Mouse (Mus musculus): ENCODE data around the gene Atxn7l1. TPM values are rescaled to one million over a fixed set of nuclear protein-coding genes. Genes with fewer than 3 reads are reported as not detected.

Gene Atxn7l1
- polyA plus RNA-seq, 1 experiment from 2014 or later = 9.0 TPM

GRCm38 (mm10) chr12:33305106-33305505 lies 157.6 kb downstream of the Atxn7l1 start:
- Histone ChIP-seq H3K27ac (no peak overlapping the region), H3K4me2 (no peak overlapping the region), H3K27me3 (no peaks in the 10 kb centered on the region), H3K9ac (no peak overlapping the region), H3K4me1 (replicated peaks) (peaks cover 67% of the 10 kb centered on the region), H3K36me3 (0 out of 2 replicates have a peak, but pooled peaks cover 3% of the 10 kb centered on the region), H3K4me3 (replicated peaks) (no peak overlapping the region), H3K9me3 (replicated peaks) (no peaks in the 10 kb centered on the region; the same call in 1 of the 2 replicates)
- DNase-seq = no peak
- ATAC-seq (ENCODE audit: low read depth) = no peak
- 84% methylated on average over 9 of the region's 9 CpGs for WGBS (ENCODE audit: insufficient replicate concordance)

GRCm38 (mm10) chr12:33306476-33306875 lies 159.0 kb downstream of the Atxn7l1 start:
- ATAC-seq (ENCODE audit: low read depth) (0 out of 2 replicates have a peak, but pooled peaks have one; percentile 10), DNase-seq (no peak)
- H3K9me3 ChIP-seq (replicated peaks) = no peaks in the 10 kb centered on the region; the same call in 1 of the 2 replicates
- H3K36me3 ChIP-seq = 0 out of 2 replicates have a peak, but pooled peaks cover 3% of the 10 kb centered on the region
- peak overlapping the region; percentile 31; the same call in 1 of the 2 replicates for H3K9ac ChIP-seq
- H3K27ac ChIP-seq = peak overlapping the region; percentile 47; the same call in 1 of the 2 replicates
- no peaks in the 10 kb centered on the region for H3K27me3 ChIP-seq
- 22% methylated on average over 4 of the region's 5 CpGs for WGBS (ENCODE audit: insufficient replicate concordance)
- no peak overlapping the region for H3K4me3 ChIP-seq (replicated peaks)
- H3K4me1 ChIP-seq (replicated peaks) = peaks cover 71% of the 10 kb centered on the region
- H3K4me2 ChIP-seq = no peak overlapping the region

DNA sequence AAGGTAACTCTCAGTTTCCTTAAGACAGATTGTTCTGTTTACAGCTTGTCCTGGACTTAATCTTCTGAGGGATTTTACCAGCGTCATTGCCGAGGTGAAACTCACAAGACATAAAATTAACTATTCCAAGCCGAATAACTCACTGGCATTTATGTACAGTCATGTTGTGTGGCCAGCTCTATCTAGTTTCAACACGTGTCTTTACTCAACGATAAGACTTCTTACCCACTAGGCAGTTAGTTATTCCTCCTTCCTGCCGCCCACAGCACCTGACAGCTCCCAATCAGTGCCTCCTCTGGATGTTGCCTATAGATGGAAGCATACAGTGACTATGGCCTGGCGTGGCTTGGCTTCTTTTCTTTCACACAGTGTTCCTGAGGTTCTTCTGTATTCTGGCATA lies 161.2 kb downstream of the Atxn7l1 start:
- ATAC-seq (ENCODE audit: low read depth) (peak; percentile 79), DNase-seq (no peak)
- H3K4me2 ChIP-seq = peak overlapping the region; percentile 10
- no peak overlapping the region for H3K9ac ChIP-seq
- H3K27ac ChIP-seq = peak overlapping the region; percentile 71
- no peak overlapping the region for H3K4me3 ChIP-seq (replicated peaks)
- no peaks in the 10 kb centered on the region for H3K27me3 ChIP-seq
- H3K36me3 ChIP-seq = 0 out of 2 replicates have a peak, but pooled peaks cover 3% of the 10 kb centered on the region
- WGBS (ENCODE audit: insufficient replicate concordance) = 49% methylated on average over 7 of the region's 7 CpGs
- peaks cover 76% of the 10 kb centered on the region for H3K4me1 ChIP-seq (replicated peaks)
- H3K9me3 ChIP-seq (replicated peaks) = no peaks in the 10 kb centered on the region; the same call in 1 of the 2 replicates

DNA sequence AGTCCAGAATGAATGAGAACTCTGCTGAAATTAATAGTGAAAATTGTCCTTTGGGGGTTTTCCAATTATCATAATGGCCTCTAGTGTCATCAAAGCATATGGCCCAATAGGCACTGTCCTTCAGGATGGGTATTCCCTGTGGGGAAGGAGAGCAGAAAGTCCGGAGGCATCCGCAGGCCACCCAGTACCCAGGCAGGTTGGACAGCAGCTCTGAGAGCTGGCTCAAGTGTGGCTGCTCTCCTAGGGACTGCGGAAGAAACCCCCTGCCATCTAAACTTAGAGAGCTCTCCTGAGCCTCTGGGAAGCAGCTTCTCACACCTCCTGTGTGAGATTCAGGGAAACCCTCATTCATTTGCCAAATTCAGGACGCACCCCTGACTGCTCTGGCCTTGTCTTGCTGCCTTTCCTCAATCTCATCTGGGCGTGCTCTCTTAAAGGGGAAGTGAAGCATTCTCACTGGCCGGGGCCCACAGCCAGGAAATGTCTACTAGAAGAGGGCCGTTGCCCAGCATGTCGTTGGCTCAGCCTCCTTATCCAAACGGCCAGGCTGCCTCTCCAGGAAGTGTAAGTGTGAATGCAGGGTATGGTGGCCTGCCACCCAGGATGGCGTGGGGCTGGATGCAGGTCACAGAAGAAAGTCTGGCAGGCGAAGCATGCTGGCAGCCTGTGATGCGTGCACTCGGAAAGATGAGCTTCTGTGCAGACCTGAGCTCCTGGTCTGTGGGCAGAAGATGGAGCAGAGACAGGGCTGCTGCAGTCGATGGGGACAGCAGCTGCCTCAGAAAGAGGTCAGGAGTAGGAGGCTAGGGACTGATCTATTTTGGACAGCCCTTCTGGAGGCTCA lies 166.6 kb downstream of the Atxn7l1 start:
- Histone ChIP-seq H3K4me1 (replicated peaks) (peaks cover 77% of the 10 kb centered on the region), H3K4me3 (replicated peaks) (peak overlapping the region; percentile 64), H3K9ac (peak overlapping the region; percentile 80), H3K27ac (peak overlapping the region; percentile 97), H3K27me3 (no peaks in the 10 kb centered on the region), H3K9me3 (replicated peaks) (no peaks in the 10 kb centered on the region; the same call in 1 of the 2 replicates), H3K36me3 (0 out of 2 replicates have a peak, but pooled peaks cover 3% of the 10 kb centered on the region), H3K4me2 (peak overlapping the region; percentile 74)
- DNase-seq (peak; percentile 65), ATAC-seq (ENCODE audit: low read depth) (peak; percentile 61)
- WGBS (ENCODE audit: insufficient replicate concordance) = 7% methylated on average over 14 of the region's 14 CpGs

GRCm38 (mm10) chr12:33314924-33315643 lies 167.6 kb downstream of the Atxn7l1 start:
- Histone ChIP-seq H3K4me1 (replicated peaks) (peaks cover 81% of the 10 kb centered on the region), H3K27me3 (no peaks in the 10 kb centered on the region), H3K4me3 (replicated peaks) (peak overlapping the region; percentile 64), H3K9me3 (replicated peaks) (no peaks in the 10 kb centered on the region), H3K36me3 (no peaks in the 10 kb centered on the region), H3K27ac (peak overlapping the region; percentile 97), H3K9ac (peak overlapping the region; percentile 80), H3K4me2 (peak overlapping the region; percentile 74)
- DNase-seq (peak; percentile 75), ATAC-seq (ENCODE audit: low read depth) (peak; percentile 70)
- WGBS (ENCODE audit: insufficient replicate concordance) = 15% methylated on average over 16 of the region's 16 CpGs

GRCm38 (mm10) chr12:33315804-33316203 lies 168.3 kb downstream of the Atxn7l1 start:
- Histone ChIP-seq H3K4me1 (replicated peaks) (peaks cover 81% of the 10 kb centered on the region), H3K4me2 (peak overlapping the region; percentile 74), H3K27me3 (no peaks in the 10 kb centered on the region), H3K9ac (peak overlapping the region; percentile 80), H3K9me3 (replicated peaks) (no peaks in the 10 kb centered on the region), H3K27ac (peak overlapping the region; percentile 97), H3K36me3 (0 out of 2 replicates have a peak, but pooled peaks cover 5% of the 10 kb centered on the region), H3K4me3 (replicated peaks) (peak overlapping the region; percentile 64)
- ATAC-seq (ENCODE audit: low read depth) (no peak), DNase-seq (no peak)
- 17% methylated on average over 5 of the region's 5 CpGs for WGBS (ENCODE audit: insufficient replicate concordance)

GRCm38 (mm10) chr12:33317792-33318530 lies 170.5 kb downstream of the Atxn7l1 start:
- 31% methylated on average over 9 of the region's 9 CpGs for WGBS (ENCODE audit: insufficient replicate concordance)
- DNase-seq (peak; percentile 80), ATAC-seq (ENCODE audit: low read depth) (peak; percentile 86)
- Histone ChIP-seq H3K4me2 (peak overlapping the region; percentile 74), H3K27ac (peak overlapping the region; percentile 97), H3K4me1 (replicated peaks) (peaks cover 67% of the 10 kb centered on the region), H3K27me3 (no peaks in the 10 kb centered on the region), H3K9me3 (replicated peaks) (no peaks in the 10 kb centered on the region), H3K9ac (peak overlapping the region; percentile 80), H3K4me3 (replicated peaks) (peak overlapping the region; percentile 64), H3K36me3 (0 out of 2 replicates have a peak, but pooled peaks cover 5% of the 10 kb centered on the region)

DNA sequence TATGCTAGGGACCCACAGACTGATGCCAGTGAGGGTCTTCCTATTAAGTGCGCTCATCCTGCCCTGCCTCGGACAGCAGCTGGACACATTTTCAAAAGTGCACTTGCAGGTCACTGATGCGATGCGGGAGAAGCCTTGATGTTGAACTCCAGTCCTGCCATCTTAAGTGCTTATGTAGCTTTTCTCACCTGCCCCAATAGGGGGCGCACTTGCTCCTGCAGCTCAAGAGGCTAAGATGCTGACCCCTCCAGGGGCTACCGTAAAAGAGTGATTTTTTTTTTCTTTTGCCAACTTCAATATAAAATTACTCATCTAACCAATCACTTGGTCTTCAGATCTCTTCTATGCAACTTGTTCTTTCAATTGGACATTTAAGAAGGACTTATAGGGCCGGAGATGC lies 175.1 kb downstream of the Atxn7l1 start:
- no peak for ATAC-seq (ENCODE audit: low read depth)
- Histone ChIP-seq H3K4me3 (replicated peaks) (no peak overlapping the region), H3K36me3 (peaks cover 27% of the 10 kb centered on the region), H3K9me3 (replicated peaks) (no peaks in the 10 kb centered on the region), H3K27ac (no peak overlapping the region), H3K9ac (no peak overlapping the region), H3K4me2 (no peak overlapping the region), H3K4me1 (replicated peaks) (peaks cover 21% of the 10 kb centered on the region), H3K27me3 (no peaks in the 10 kb centered on the region)
- WGBS (ENCODE audit: insufficient replicate concordance) = 76% methylated on average over 7 of the region's 7 CpGs
- no peak for DNase-seq

DNA sequence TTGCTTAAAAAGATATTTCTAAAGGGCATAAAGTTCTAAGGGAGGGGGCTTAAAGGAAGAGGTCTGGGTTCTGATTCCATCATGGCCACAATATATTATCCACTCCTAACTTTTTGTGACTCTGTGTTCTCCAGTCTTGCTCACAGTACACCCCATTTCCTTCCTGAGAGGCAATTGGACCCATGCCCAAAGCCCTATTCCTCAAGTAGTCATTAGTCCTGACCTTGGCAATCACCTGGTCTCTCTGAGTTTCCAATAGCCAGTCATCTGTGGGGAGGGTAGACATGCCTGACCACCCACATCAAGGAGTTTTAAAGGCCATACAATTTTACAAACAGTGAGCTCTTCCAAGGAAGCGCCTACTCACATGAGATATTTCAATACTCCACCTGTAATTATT lies 176.3 kb downstream of the Atxn7l1 start:
- H3K27ac ChIP-seq = no peak overlapping the region
- H3K4me3 ChIP-seq (replicated peaks) = no peak overlapping the region
- H3K9ac ChIP-seq = no peak overlapping the region
- H3K4me2 ChIP-seq = no peak overlapping the region
- H3K9me3 ChIP-seq (replicated peaks) = no peaks in the 10 kb centered on the region
- DNase-seq (no peak), ATAC-seq (ENCODE audit: low read depth) (no peak)
- H3K27me3 ChIP-seq = no peaks in the 10 kb centered on the region
- H3K36me3 ChIP-seq = peaks cover 40% of the 10 kb centered on the region
- WGBS (ENCODE audit: insufficient replicate concordance) = 92% methylated on average over 1 of the region's 1 CpGs
- H3K4me1 ChIP-seq (replicated peaks) = peaks cover 8% of the 10 kb centered on the region

DNA sequence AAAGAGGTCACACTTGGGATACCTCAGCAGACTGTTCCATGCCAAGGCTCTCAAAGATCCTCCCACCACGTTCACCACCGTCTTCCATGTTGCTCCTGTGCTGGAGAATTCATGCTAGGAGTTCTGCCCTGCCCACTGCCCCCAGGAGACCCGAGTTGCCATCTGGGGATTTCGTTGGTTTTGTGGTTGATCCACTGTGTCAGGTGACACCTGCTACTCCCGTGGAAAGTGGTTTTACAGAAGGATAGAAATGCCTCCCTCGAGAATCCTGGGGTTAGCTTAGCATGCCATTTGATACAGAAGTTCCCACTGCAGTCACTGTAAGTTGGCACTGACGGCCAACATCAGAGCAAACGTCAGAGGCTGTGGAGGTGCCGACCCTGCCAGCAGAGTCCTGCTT lies 177.9 kb downstream of the Atxn7l1 start:
- Histone ChIP-seq H3K9ac (no peak overlapping the region), H3K4me1 (replicated peaks) (no peaks in the 10 kb centered on the region), H3K36me3 (peaks cover 50% of the 10 kb centered on the region), H3K9me3 (replicated peaks) (no peaks in the 10 kb centered on the region), H3K27me3 (no peaks in the 10 kb centered on the region), H3K27ac (no peak overlapping the region), H3K4me2 (no peak overlapping the region), H3K4me3 (replicated peaks) (no peak overlapping the region)
- no peak for DNase-seq
- WGBS (ENCODE audit: insufficient replicate concordance) = 71% methylated on average over 9 of the region's 9 CpGs
- ATAC-seq (ENCODE audit: low read depth) = no peak
